Mouse (Mus musculus) liver, postnatal 0 days (tissue): ENCODE results near the gene G530012D18Rik. TPM values are rescaled to one million over a fixed set of nuclear protein-coding genes. Genes with fewer than 3 reads are reported as not detected.
"Not testable (repeated sequence)": the region's sequence is repeated elsewhere in the genome, so short reads cannot be mapped to it uniquely, and the experiment has no call there.

ENCODE experiments used
- ATAC-seq: fragments of 200-750 bp; cut with Nextera tagmentation; 2 replicates; pipeline ENCODE4 v1.8.0; 2017; ENCODE audit warnings: mild to moderate bottlenecking, moderate library complexity
- DNase-seq: peaks from one replicate; pipeline ENCODE4 v3.0.0-alpha.2; 2016
- H3K27ac ChIP-seq: fragments of 300-500 bp; sonication (generic); 2 replicates; pipeline ENCODE4 v1.5.1; 2014; ENCODE audit warnings: antibody characterized with exemption, moderate library complexity, mild to moderate bottlenecking, low read depth
- H3K27me3 ChIP-seq: fragments of 300-500 bp; sonication (generic); 2 replicates; pipeline ENCODE4 v1.6.1; 2014; ENCODE audit warnings: low read length, control low read depth, mixed read lengths; ENCODE audit not compliant: insufficient read depth
- H3K36me3 ChIP-seq: fragments of 300-500 bp; sonication (generic); replicated peaks from 2 replicates; pipeline ENCODE4 v1.6.1; 2014; ENCODE audit warnings: mild to moderate bottlenecking, control low read depth, low read length, moderate library complexity, mixed read lengths; ENCODE audit not compliant: insufficient read depth
- H3K4me1 ChIP-seq: fragments of 300-500 bp; sonication (generic); 2 replicates; pipeline ENCODE4 v1.6.1; 2014; ENCODE audit warnings: antibody characterized with exemption, mild to moderate bottlenecking, control low read depth; ENCODE audit not compliant: insufficient read depth
- H3K4me2 ChIP-seq: fragments of 300-500 bp; sonication (generic); 2 replicates; pipeline ENCODE4 v1.6.1; 2014; ENCODE audit warnings: low read depth, mild to moderate bottlenecking, low read length, moderate library complexity, mixed read lengths
- H3K4me3 ChIP-seq: fragments of 300-500 bp; sonication (generic); 2 replicates; pipeline ENCODE4 v1.5.1; 2014; ENCODE audit warnings: low read depth, low read length
- H3K9ac ChIP-seq: fragments of 300-500 bp; sonication (generic); replicated peaks from 2 replicates; pipeline ENCODE4 v1.6.1; 2014; ENCODE audit warnings: mild to moderate bottlenecking, moderate library complexity
- H3K9me3 ChIP-seq: fragments of 300-500 bp; sonication (generic); 2 replicates; pipeline ENCODE4 v1.6.1; 2016; ENCODE audit warnings: mild to moderate bottlenecking, control low read depth, low read length, mixed read lengths
- WGBS: fragments of 180-500 bp; shearing (Covaris S2); extraction: QIAGEN DNeasy Blood & Tissue Kit; methylation state at CpG from one replicate; pipeline ENCODE4 v1.1.7; 2014; ENCODE audit not compliant: insufficient replicate concordance; 5-methylcytosine and 5-hydroxymethylcytosine counted together
- polyA plus RNA-seq: library from polyadenylated mRNA; unstranded; fragments of >200 nt; fragmentation: Nextera tagmentation; extraction: Ambion mirVana; gene quantifications from 2 replicates; pipeline ENCODE4 v1.2.1, GENCODE M21; 2015

G530012D18Rik gene
- polyA plus RNA-seq, 1 experiment from 2014 or later = not detected

DNA sequence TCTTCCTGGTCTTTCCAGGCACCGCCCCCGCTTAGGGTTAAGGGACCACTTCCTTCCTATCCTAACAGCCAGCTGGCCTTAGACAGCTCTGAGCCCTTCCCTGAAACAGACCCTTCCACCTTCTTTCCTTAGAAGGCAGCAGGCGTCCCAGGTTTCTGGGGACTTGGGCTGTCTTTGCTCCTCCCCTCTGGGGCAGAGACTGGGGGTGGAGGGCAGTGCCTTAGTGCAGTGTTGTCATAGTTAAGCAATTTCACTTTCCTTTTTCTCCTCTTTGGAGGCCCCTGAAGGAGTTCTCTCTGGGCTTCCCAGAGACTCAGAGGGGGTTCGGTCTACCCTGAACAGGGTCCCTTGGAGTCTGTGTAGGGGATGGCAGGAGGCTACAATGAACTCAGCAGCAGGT lies 25.3 kb downstream of the G530012D18Rik start:
- H3K9me3 ChIP-seq, H3K27me3 ChIP-seq, H3K36me3 ChIP-seq, ATAC-seq, H3K4me1 ChIP-seq: not testable (repeated sequence)
- Histone ChIP-seq H3K4me2 (peak overlapping the region; percentile 57; the same call in 1 of the 2 replicates), H3K4me3 (peak overlapping the region; percentile 39), H3K27ac (peak overlapping the region; percentile 59), H3K9ac (0 out of 2 replicates have a peak overlapping the region, but pooled peaks have one; percentile 27)
- WGBS = 51% methylated on average over 4 of the region's 4 CpGs
- DNase-seq = peak; percentile 14

DNA sequence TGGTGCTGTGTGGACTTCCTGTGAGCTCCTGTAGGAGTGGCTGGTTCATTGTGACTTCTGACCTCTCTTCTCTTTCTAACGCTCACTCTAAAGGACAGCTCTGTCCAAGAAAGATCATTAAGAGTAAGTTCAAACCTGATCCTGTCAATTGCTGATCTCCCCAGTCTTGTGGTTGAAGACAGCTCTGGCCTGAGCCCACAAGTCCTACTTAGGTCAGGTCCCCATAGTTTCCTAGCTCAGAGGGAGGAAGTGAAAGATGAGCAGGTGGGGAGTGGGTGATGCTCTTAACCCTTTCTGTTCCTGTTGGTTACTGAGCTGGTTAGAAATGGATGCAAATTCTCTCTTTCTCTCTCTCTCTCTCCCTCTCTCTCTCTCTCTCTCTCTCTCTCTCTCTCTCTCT lies 28.9 kb downstream of the G530012D18Rik start:
- not testable (repeated sequence) for H3K9ac ChIP-seq, H3K4me2 ChIP-seq, H3K4me1 ChIP-seq, H3K4me3 ChIP-seq, H3K9me3 ChIP-seq, ATAC-seq, H3K27me3 ChIP-seq, H3K27ac ChIP-seq, DNase-seq, H3K36me3 ChIP-seq
- WGBS = no CpG with 5 or more reads among the region's 1 CpGs

GRCm38 (mm10) chr1:85608361-85608760 lies 32.9 kb downstream of the G530012D18Rik start:
- H3K4me3 ChIP-seq, H3K9me3 ChIP-seq, DNase-seq, H3K4me2 ChIP-seq, H3K27ac ChIP-seq, H3K9ac ChIP-seq, ATAC-seq, H3K36me3 ChIP-seq, H3K27me3 ChIP-seq, H3K4me1 ChIP-seq: not testable (repeated sequence)
- 78% methylated on average over 3 of the region's 4 CpGs for WGBS

GRCm38 (mm10) chr1:85610581-85610980 lies 35.1 kb downstream of the G530012D18Rik start:
- no CpG with 5 or more reads among the region's 4 CpGs for WGBS
- not testable (repeated sequence) for H3K4me2 ChIP-seq, DNase-seq, H3K36me3 ChIP-seq, H3K27me3 ChIP-seq, H3K4me1 ChIP-seq, H3K9ac ChIP-seq, ATAC-seq, H3K9me3 ChIP-seq, H3K4me3 ChIP-seq, H3K27ac ChIP-seq

- H3K4me3 ChIP-seq, H3K27ac ChIP-seq, H3K9ac ChIP-seq, H3K27me3 ChIP-seq, H3K4me1 ChIP-seq, H3K4me2 ChIP-seq, ATAC-seq, DNase-seq, H3K9me3 ChIP-seq, H3K36me3 ChIP-seq: not testable (repeated sequence)
- 84% methylated on average over 3 of the region's 3 CpGs for WGBS
These were observed 39.6 kb downstream of the G530012D18Rik start for GRCm38 (mm10) chr1:85615096-85615495.

DNA sequence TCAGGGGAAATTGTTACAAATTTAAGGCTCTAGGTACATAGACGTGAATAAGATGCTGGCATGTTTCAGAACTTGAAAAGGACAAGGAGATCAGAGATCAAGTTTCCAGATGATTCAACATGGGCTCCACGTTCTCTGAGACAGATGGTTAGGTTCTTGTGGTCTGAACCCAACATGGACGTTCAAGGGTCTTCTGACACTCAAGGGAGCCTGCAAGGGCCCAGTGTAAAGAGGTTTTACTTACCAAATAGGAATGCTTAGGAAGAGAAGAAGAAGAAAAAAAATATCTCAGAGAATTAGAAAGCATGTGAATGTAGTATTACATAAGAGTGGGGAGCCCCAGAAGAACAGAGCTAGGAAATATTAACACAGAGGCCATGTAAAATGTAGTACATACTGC lies 40.3 kb downstream of the G530012D18Rik start:
- ATAC-seq, DNase-seq, H3K9ac ChIP-seq, H3K36me3 ChIP-seq, H3K4me3 ChIP-seq, H3K9me3 ChIP-seq, H3K27me3 ChIP-seq, H3K4me1 ChIP-seq, H3K4me2 ChIP-seq, H3K27ac ChIP-seq: not testable (repeated sequence)
- WGBS = 51% methylated on average over 3 of the region's 3 CpGs

GRCm38 (mm10) chr1:85617161-85617560 lies 41.7 kb downstream of the G530012D18Rik start:
- not testable (repeated sequence) for H3K4me3 ChIP-seq, H3K9me3 ChIP-seq, H3K9ac ChIP-seq, H3K27ac ChIP-seq, H3K4me2 ChIP-seq, DNase-seq, H3K36me3 ChIP-seq, ATAC-seq, H3K4me1 ChIP-seq, H3K27me3 ChIP-seq
- 52% methylated on average over 4 of the region's 5 CpGs for WGBS

DNA sequence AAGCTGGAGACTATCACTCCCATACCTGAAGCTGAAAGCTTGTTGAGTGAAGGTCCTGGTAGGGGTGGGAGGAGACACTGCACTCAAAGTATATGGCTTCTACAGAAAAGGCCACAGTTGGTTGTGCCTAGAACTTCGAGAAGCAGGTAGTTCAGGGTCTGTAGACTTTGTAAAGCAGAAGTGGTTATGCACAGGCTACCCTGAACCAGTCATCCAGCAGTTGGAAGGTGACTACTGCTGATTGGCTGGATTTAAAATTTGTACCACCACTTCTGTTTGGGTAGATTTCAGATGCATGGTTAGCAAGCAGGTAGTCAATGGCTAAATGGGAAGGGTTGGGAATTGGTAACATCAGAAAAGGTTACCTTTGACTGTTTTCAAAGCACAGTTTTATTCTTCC lies 43.2 kb downstream of the G530012D18Rik start:
- H3K27ac ChIP-seq, DNase-seq, ATAC-seq, H3K4me3 ChIP-seq, H3K27me3 ChIP-seq, H3K4me1 ChIP-seq, H3K4me2 ChIP-seq, H3K36me3 ChIP-seq, H3K9ac ChIP-seq, H3K9me3 ChIP-seq: not testable (repeated sequence)
- WGBS = 40% methylated on average over 1 of the region's 1 CpGs

Other genes starting within 250 kb of the G530012D18Rik start
- 7.9 and 8.6 TPM in 2 replicates for gene Sp110, start 23.1 kb downstream of the G530012D18Rik start, polyA plus RNA-seq
- gene Sp140, start 24.7 kb downstream of the G530012D18Rik start, polyA plus RNA-seq = 6.9 and 7.8 TPM in 2 replicates
- 12.7 and 13.0 TPM in 2 replicates for gene Sp100, start 74.3 kb downstream of the G530012D18Rik start, polyA plus RNA-seq
- gene A630001G21Rik, start 203.0 kb downstream of the G530012D18Rik start, polyA plus RNA-seq = 3.6 and 3.8 TPM in 2 replicates
- 13.9 and 14.8 TPM in 2 replicates for gene Cab39, start 217.8 kb downstream of the G530012D18Rik start, polyA plus RNA-seq